Mouse (Mus musculus) lung, adult 18-20 months (tissue): ENCODE measurements around the gene Kmt2e.

Experiments used
- DNase-seq, 2 experiments: peaks; one replicate each; pipeline ENCODE4 v3.0.0; 2022; ENCODE audit warnings: mixed read lengths in 2 of 2

Kmt2e gene

DNA sequence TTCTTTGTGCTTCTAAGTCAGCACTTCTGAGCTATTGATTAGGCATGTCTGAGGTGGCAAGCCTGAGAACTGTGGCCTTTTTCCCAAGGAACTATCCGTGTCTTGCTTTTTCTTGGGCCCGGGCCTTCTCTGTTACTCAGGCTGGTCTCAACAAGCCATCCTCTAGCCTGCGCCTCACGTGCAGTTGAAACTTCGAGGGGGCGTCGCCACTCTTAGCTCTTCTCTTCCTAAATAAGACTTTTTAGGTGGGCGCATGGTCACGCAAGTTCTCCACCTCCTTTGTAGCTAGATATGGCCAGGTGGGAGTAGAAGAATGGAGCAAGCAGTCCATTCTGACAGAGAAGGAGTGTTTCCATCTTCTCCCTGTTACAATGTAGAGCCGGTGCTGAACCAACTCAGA, 22.6 kb upstream of the Kmt2e start:
- DNase-seq = no peak

DNA sequence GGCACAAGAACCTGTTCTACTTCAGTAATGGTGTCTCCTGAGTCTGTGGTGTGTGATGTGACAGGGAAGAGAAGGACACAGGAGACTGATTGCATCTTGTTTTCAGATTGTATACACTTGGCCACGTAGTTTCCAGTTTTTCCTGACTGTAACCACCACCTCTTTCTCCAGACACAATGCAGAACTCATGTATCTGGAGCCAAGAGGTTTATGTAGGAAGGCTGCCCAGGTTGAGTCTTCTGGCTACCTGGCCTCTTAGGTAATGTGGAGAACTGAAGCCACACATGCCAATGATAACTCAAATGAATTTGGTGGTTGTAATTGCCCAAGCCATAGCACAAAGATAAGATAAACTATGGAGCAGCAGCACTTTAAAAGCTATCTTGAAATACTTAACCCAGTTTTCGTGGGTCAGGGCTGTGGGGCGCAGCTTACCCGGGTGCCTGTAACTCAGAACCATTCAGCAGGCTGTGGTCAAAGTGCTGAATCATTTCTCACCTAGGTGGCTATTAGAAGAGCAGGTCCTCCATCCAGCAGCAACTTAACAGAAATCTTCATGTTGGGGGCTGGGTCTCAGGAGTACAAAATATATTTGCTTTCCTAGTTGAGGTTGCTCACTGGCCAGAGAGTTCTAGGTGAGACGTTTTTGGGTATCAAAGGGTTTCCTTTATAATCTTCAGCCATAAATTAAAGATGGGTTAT, 21.8 kb upstream of the Kmt2e start:
- DNase-seq = no peak

DNA sequence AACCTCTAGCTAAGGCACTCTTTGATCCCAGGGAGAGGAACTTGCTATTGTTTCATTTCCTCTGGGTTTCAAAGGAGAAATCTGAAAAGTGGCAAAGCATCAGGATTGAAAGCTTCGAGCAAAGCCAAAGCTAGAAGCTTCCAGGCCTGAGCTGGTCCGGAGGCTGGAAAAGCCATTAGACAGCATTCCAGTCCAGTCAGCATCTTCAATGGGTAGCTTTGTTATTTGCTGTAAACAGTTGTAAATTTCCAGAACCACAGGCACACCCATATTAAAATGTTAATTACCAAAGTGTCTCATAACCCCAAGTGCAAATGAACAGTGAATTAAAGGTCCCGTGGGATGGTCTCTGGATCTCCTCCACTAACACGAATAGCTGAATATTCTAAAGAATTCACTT, 21.2 kb upstream of the Kmt2e start:
- no peak for DNase-seq

DNA sequence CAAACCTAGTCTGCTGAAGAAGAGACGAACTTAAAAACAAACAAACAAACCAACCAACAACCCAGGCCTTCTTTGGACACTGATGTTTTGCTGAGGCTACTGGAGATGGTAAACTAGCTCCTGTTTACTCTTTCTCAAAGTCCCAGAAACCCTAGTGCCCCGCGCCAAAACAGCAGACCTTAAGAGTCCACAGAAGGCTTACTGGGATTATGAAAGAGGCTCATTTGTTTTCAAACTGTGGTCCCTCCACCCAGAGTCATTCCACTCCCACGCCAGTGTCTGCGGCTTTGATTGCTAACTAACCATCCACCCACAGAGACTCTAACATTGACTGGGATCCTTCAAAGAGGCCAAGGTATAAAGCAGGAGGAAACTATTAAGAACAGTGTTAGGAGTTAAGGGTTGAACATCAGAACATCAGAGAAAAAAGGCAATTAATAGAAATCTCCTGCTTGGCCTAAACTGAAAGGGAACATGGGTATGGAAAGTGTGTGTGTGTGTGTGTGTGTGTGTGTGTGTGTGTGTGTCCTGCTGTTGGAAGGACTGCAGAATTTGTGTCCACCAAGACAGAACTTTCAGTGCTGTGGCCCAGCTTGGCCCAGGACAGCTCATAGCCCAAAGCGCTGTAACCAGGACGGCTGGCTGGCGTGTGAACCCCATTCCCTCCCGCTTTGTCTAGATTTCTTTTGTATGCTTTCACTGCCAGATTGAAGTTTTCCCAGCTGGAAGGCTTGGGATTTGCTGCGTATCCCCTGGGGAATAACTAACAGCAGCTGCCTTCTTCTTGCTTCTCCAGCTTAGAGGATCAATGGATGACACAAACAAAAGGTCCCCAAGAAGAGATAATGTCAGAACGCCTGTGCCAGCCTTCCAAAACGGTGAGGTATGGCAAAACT, 20.4 kb upstream of the Kmt2e start:
- DNase-seq = peak; percentile 44 to 46

DNA sequence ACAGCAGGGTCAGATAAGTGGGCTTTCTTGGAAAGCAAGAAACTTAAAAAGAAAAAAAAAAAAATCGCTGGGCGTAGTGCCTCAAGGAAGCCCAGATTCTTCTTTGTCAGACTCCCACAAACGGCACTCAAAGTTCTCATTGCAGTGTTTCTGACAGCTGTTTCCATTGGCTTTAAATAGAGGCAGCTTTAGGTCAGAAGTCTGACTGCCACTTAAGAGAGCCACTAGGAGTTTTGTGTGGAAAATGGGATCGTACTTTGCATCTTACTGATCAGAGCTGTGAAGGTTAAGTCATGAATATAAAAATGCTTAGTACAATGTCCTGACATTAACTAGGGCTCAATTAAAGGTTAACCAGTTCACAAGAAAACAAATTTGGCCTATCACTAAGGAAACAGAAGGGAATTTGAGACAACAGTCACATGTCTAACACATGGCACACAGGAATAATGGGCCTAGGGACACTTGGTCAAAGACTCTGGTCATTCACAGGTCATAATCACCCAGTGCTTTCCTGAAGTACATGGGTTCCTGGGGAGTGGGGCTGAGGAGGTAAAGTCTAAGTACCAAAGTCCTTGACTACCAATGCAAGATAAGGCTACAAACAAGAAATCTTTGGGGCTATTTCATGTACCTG, 19.6 kb upstream of the Kmt2e start:
- DNase-seq = no peak

DNA sequence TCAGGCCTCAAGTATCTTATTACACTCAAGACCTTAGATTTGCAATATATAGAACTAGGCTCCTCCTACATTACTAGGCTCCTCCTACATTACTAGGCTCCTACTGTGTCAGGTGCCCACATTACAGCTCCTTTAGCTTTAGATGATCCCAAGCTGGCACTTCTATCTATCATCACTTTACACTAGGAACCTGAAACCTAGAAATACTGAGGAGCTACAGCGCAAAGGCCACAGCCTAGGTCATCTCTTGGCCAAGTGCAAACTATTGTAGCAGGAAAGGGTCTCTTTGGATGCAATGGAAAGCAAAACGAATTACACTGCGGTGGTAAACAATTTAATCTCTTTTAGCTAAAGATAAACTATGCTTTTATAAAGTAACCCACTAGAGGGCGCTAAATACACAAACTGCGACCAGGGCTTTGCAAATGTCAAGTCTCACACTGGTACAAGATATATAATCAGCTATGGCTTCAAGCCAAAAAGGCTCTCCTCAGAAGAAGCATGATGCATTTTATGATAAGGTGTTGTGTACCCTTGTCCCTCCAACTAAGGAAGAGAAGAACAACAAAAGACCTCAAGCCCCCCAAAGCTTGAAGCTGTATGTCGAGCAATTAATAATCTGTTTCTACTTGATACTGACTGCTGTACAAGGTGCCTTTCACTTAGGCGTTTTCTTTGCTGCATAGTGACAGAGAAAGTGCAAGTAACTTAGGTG, 18.5 kb upstream of the Kmt2e start:
- no peak for DNase-seq

DNA sequence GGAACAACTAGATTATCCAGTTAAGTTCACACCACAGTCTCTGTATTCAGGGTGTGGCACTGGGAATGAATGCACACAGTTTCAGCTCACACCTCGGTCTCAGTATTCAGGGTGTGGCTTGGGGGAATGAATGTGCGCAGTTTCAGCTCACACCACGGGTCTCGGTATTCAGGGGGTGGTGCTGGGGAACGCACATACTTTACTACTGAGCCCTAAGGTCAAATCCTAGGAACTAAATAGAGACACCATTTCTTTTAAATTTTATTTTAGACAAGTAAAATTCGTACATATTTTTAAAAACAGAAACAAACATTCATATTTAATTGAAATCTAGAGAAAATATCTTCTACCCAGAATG, 18.0 kb upstream of the Kmt2e start:
- DNase-seq = peak in 1 of 2 experiments; percentile 52

DNA sequence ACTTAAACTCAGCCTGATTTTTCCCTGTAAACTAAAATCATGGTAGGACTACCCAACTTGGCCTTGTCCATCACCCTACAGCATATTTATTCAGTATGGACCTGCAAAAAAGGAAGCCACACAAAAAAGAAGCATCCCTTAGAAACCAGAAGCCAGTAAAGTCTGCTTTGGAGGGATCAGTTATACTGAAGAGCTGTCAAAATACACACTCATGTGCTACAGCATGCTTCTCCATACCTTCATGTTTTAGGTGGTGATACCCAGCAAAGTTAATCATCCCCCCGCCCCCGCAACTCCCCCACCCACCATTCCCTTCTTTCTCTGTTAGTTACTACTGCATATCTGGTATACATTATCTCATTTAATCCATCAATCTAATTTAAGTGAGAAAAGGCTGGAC, 16.5 kb upstream of the Kmt2e start:
- DNase-seq = no peak

DNA sequence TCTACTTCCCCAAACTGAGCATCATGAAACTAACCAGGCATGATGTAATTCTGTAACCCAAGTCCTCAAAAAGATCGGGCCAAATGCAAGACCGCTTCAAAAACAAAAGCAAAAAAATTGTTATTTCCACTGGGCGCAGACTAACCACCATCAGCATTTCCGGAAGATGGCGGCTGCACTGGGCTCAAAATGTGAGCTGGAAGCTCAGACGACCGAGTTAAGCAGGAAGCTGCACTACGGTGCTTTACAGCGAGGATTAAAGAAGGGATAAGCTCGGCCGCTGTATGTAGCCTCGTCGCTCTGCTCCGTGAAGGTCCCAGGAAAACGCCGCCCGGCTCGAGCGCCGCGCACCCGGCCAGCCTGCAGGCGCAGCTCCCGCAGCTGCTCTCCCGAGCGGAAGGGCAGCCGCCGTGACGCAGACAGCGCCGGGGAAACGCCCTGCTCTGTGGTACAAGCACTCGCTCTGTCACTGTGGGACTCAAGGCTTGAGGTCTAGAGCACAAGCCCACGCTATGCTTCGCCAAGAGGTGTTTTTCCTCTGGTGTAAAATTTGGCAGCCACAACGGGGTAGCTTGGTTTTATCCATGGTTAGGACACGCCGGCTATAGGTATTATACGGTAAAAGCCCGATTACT, 16.0 kb upstream of the Kmt2e start:
- peak; percentile 91 to 93 for DNase-seq

DNA sequence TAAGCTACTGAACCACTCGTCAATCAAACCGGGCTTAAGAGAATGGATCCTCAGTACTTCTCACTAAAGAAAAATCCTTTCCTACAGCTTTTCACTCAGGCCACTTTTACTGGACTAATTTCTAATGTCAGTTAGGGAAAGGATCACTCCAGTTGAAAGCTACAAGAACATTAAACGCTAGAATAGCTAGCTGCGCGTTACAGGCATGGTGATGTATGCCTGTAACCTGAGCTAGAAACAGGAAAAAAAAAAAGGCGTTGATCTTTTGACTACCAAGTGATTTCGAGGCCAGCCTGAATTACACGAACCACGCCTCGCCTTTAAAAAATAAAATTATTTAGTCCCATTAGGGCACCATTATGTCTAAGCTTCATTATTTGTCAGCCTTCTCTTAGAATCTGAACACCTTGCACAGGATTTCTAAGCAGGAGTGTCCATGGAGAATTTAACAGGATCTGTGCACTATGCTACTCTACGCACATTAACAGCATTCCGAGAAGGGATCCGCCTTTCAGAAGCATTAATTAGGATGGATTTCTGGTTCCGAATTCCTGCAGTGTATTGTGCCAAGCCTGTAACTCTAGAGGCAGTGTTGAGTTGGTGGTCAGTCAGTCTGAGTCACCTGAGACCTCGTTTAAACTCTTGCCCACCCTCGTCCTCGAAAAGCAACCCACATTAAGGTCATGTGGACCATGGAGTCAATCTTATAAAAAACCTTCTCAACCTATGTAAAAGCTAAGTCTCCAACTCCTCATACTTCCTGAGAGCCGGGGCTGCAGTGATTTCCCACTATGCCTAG, 15.2 kb upstream of the Kmt2e start:
- DNase-seq = no peak

DNA sequence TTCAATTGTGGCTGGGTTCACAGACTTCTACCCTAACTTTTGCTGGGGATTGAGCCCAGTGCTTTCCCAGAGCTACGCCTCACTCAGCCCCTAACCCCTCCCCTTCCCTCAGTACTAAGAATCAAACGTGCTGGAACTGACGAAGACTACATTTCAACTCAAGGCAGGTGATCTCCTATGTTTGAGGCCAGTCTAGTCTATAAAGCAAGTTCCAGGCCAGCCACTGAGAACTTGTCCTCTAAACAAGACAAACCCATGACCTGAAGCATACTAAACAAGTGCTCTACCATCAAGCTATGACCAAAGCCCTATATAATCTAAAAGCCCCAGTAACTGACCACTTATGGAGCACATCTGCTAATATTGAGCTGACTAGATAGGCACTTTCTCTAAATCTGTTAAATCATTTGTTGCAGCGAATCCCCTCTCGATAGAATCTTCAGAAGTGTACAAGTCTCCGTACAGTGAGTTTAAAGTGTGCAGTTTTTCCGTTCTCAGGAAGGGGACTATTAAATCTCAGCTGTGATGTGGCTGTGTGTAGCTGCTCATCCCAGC, 14.5 kb upstream of the Kmt2e start:
- no peak for DNase-seq

DNA sequence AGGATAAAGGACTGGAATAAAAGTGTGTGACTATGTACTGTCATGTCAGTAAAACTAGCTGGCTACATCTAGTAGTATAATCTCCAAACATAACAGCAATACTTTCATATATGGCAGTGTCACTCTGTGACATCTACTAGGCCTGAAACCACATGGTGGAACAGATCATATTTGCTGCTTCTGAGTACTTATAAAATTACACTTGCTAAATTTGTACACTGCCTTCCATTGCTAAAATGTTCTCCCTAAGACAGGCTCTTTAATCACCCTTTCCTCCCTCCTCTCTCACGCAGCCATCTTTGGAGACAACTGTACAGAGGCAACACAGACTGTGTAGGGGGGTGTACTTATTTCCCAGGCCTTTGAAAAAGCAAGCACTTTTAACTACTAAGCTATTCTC, 13.8 kb upstream of the Kmt2e start:
- no peak for DNase-seq

DNA sequence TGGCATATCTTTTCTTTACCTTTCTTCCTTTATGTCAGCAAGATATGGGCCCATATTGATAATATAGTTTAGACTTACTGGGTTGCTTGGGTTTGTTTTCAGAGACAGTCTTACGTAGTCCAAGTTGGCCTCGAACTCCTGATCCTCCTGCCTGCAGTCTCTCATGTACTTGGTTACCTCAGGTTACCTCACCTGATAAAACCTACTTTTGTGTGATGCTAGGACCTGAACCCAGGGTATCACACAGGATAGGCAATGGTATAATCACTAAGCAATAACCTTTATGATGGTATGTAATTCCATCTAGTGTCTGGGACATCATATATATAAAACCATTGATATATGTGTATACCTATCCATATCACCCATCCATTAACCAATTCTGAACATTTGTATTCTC, 12.8 kb upstream of the Kmt2e start:
- DNase-seq = no peak

DNA sequence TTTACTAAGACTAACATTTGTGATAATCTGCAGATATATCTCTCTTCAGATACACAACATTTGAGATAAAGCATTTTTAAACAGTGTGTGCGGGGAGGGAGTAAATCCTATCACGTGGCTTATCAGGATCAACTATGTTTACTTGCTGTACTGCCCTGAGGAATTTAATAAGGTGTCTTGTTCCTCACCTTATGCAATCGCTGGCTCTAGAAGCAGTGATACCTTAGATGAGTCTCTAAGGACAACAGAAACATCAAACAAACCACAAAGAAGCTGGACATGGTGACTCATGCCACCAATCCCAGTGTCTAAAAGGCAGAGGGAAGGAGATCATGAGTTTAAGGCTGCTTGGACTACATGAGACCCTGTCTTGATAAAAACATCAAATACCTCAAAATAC, 11.2 kb upstream of the Kmt2e start:
- no peak for DNase-seq

DNA sequence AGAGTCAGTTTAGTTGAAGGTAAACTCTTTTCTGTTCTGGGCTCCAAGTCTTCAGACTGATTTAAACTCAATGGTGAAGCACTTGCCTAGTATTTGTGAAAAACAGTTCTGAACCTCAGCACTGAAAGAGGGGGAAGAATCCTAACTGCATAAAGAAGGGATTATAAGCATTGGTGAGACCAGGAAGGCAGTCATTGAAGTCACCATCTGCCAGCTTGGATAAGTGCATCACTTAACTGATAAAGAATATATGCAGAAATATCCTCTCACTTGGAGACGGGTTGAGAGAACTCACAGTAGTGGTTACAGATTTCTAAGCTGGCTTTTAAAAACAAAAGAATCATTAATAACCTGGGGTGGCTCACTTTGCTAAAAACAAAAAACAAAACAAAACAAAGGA, 6.7 kb upstream of the Kmt2e start:
- no peak for DNase-seq

DNA sequence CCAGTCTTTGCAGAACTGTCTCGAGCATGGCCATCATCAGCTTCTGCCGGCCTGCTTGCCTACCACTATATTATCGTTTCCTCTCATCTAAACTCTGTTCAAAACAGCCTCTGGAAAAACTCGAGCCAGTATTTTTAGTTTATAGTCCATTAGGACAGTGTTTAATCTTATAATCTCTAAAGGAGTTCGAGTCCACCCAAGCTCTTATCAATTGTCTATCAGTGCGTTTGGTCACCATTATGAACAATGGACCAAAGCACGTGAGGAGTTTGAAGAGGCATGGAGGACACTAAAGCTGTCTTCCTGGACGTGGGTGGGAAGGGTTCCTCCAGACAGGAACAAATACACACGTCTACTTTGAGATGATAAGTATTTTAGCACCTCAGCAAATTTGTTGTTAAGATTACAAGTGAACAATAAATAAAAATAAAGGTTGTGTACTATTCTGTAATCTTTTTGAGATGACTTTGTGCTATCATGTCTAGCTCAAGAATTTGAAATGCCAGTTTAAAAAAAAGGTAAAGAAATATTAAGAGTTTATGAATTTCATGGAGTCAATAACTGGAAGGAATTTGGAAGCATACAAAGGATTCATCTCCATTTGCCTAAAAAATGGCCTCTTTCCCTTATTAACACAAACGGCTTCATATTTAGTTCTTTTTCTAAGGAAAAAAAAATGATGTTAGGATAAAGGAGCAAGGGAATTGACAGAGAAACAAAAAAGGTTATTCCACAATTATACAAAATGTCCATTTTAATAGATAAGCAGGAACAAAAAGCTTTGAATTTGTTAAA, 3.0 kb upstream of the Kmt2e start:
- no peak for DNase-seq

DNA sequence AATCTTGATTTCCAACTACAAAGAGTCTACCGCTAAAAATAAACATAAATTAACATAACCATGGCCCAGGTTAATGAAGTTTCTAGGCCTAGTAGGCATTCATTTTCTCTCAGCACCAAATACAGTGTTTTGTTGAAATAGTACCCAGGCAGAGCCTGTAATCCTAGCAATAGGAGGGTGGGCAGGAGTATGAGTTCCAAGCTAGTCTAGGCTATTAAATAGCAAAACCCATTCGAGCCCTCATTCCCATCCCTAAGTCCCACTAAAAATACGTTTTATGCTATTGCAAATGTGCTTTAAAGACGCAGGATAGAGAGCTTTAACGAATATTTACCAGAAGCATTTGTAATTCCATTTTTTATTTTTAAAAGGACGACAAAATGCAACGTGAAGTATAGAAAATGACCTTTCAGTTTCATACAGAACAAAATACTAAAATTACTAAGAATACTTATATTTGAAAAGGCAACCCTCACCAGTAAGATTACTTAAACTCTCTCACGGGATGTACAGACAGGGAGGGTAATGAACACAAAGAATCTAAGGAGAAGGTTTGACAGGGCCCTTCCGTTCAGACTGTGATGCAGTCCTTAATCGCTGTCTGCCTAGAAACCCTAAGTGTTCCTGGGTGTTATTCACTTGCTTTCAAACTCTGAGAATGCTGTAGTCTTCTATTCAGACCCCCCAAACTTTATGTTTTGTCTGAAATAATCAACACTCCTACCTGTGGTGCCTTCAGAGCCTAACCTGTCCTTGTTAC, 2.1 kb upstream of the Kmt2e start:
- DNase-seq = no peak

DNA sequence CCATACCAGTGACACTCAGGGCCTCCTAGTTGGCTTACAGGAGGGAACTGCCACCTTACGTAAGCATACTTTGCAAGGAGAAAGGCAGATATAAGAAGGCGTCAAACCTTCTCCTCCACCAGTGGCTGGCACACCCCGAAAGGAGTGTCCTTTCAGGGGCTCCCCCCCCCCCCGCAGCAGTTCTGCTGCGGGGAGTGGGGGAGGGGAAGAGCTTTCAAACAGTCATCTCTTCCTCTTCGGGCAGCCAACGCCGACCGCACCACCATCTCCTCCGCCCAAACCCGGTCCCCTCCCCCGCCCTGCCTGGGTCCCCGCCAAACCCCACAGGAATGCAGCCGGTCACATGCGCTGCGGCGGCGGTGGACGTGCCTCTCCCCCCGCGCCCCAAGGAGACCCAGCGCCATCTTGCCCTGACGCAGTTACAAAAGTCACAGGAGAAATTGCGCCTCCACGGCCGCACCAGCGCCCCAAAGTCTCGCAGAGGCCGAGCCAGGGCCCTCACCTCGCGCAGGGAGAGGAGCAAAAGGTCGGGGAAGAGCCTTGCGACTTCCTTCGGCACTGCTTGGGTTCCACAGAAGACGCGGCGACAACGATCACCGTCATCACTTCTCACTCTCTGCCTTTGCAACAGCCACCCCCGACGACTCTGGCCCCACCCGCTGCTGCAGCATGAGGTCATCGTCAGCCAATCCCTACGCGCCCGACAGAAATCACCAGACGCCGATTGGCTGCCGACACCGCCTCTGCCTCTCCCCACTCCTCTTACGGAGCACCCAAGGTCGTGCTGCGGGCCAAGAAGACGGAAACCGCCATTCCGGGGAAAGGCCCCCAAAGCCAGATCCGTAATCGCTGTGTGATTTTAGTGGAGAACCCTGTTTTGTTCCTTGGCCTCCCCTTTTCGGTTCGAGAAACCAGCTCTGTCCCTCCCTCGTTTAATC, 1.3 kb upstream of the Kmt2e start:
- peak; percentile 99 to 100 for DNase-seq
